Mouse (Mus musculus) testis, adult 2 months (tissue): Measurements from ENCODE around the gene Cpsf2. TPM values are rescaled to one million over a fixed set of nuclear protein-coding genes. Genes with fewer than 3 reads are reported as not detected.
"Not testable (repeated sequence)": the region's sequence is repeated elsewhere in the genome, so short reads cannot be mapped to it uniquely, and the experiment has no call there.

ENCODE experiments used
- H3K27ac ChIP-seq: fragments of 200-500 bp; 2 replicates; pipeline ENCODE4 v1.5.1; 2012; ENCODE audit warnings: low read depth, low read length; ENCODE audit not compliant: control insufficient read depth, insufficient read depth
- H3K27me3 ChIP-seq: fragments of 200-500 bp; 2 replicates; pipeline ENCODE4 v1.6.1; 2012; ENCODE audit warnings: mild to moderate bottlenecking, low read length, moderate library complexity; ENCODE audit not compliant: control insufficient read depth, insufficient read depth
- H3K36me3 ChIP-seq: fragments of 200-500 bp; 2 replicates; pipeline ENCODE4 v1.6.1; 2012; ENCODE audit warnings: mild to moderate bottlenecking, low read length; ENCODE audit not compliant: control insufficient read depth, insufficient read depth
- H3K4me1 ChIP-seq: fragments of 200-500 bp; 2 replicates; pipeline ENCODE4 v1.6.1; 2012; ENCODE audit warnings: low read length; ENCODE audit not compliant: control insufficient read depth, insufficient read depth
- H3K4me3 ChIP-seq: fragments of 200-500 bp; 2 replicates; pipeline ENCODE4 v1.5.1; 2012; ENCODE audit warnings: low read depth, mild to moderate bottlenecking, low read length, moderate library complexity, mixed read lengths; ENCODE audit not compliant: control insufficient read depth
- CTCF ChIP-seq: fragments of 200-500 bp; IDR thresholded peaks from 2 replicates; pipeline ENCODE4 v1.5.1; 2012; ENCODE audit warnings: low read depth, mild to moderate bottlenecking, inconsistent platforms, low read length, moderate library complexity; ENCODE audit not compliant: control insufficient read depth, insufficient read depth, insufficient replicate concordance
- POLR2A ChIP-seq: fragments of 200-500 bp; IDR thresholded peaks from 2 replicates; pipeline ENCODE4 v1.6.1; 2012; ENCODE audit warnings: low read depth, mild to moderate bottlenecking, inconsistent platforms, low read length, moderate library complexity; ENCODE audit not compliant: control insufficient read depth
- polyA plus RNA-seq: library from polyadenylated mRNA; depleted of rRNA; stranded (reverse); fragments of >200 nt; gene quantifications from 2 replicates; pipeline ENCODE4 v1.2.3, GENCODE M21; 2012

Gene Cpsf2
- polyA plus RNA-seq, 1 experiment: 6.7 TPM

- Histone ChIP-seq H3K27ac (peak overlapping the region; percentile 98), H3K27me3 (no peaks in the 10 kb centered on the region)
Observed at GRCm38 (mm10) chr12:101957079-101957941, 18.5 kb upstream of the Cpsf2 start.

GRCm38 (mm10) chr12:101957942-101958544, 17.7 kb upstream of the Cpsf2 start, which contains the start of gene Atxn3:
Gene Atxn3, minus strand, starts transcription at chr12:101958246.
- Histone ChIP-seq H3K4me3 (peak within 1 kb of the TSS; percentile 100), H3K27me3 (no peaks in the 10 kb centered on the region), H3K27ac (peak within 1 kb of the TSS; percentile 98), H3K36me3 (no peaks in the 10 kb centered on the region), H3K4me1 (no peaks in the 10 kb centered on the region; the same call in 1 of the 2 replicates)
- TF ChIP-seq POLR2A: peak; percentile 86
- peak; percentile 63; the same call in 1 of the 2 replicates for TF ChIP-seq CTCF

More at GRCm38 (mm10) chr12:101957079-101957941, 18.5 kb upstream of the Cpsf2 start:
- H3K4me3 ChIP-seq: peak overlapping the region; percentile 100
- no peak for TF ChIP-seq POLR2A
- TF ChIP-seq CTCF: no peak
- no peaks in the 10 kb centered on the region for H3K36me3 ChIP-seq
- no peaks in the 10 kb centered on the region; the same call in 1 of the 2 replicates for H3K4me1 ChIP-seq

GRCm38 (mm10) chr12:101958556-101958955, 17.2 kb upstream of the Cpsf2 start:
- H3K4me1 ChIP-seq: no peaks in the 10 kb centered on the region; the same call in 1 of the 2 replicates
- H3K27ac ChIP-seq: peak overlapping the region; percentile 53; the same call in 1 of the 2 replicates
- H3K4me3 ChIP-seq: peak overlapping the region; percentile 100
- TF ChIP-seq POLR2A (no peak), CTCF (no peak)
- H3K27me3 ChIP-seq: no peaks in the 10 kb centered on the region
- no peaks in the 10 kb centered on the region for H3K36me3 ChIP-seq

GRCm38 (mm10) chr12:101958960-101959780, 16.6 kb upstream of the Cpsf2 start:
- H3K27ac ChIP-seq: peak overlapping the region; percentile 17; the same call in 1 of the 2 replicates
- H3K27me3 ChIP-seq, H3K36me3 ChIP-seq, H3K4me1 ChIP-seq: not testable (repeated sequence)
- H3K4me3 ChIP-seq: peak overlapping the region; percentile 100

- Histone ChIP-seq H3K27ac (no peak overlapping the region), H3K36me3 (peaks cover 1% of the 10 kb centered on the region; the same call in 1 of the 2 replicates), H3K27me3 (no peaks in the 10 kb centered on the region), H3K4me1 (no peaks in the 10 kb centered on the region; the same call in 1 of the 2 replicates), H3K4me3 (peak overlapping the region; percentile 21; the same call in 1 of the 2 replicates)
- TF ChIP-seq CTCF (no peak), POLR2A (no peak)
Observed at GRCm38 (mm10) chr12:101971311-101971710, 4.5 kb upstream of the Cpsf2 start.

GRCm38 (mm10) chr12:101972230-101972629, 3.6 kb upstream of the Cpsf2 start:
- H3K36me3 ChIP-seq: peaks cover 1% of the 10 kb centered on the region; the same call in 1 of the 2 replicates
- TF ChIP-seq POLR2A: no peak
- no peak for TF ChIP-seq CTCF
- peak overlapping the region; percentile 84 for H3K4me3 ChIP-seq
- H3K27me3 ChIP-seq: no peaks in the 10 kb centered on the region
- no peak overlapping the region for H3K27ac ChIP-seq
- peaks cover 2% of the 10 kb centered on the region for H3K4me1 ChIP-seq
